Mouse (Mus musculus) neural tube, embryonic 14.5 days (tissue): ENCODE results near the gene Ada. TPM values are rescaled to one million over a fixed set of nuclear protein-coding genes. Genes with fewer than 3 reads are reported as not detected.

Source experiments
- ATAC-seq: fragments of 200-750 bp; cut with Nextera tagmentation; 2 replicates; pipeline ENCODE4 v1.8.0; 2017; ENCODE audit warnings: low read depth, mild to moderate bottlenecking, moderate TSS enrichment, moderate library complexity
- H3K27ac ChIP-seq: fragments of 300-500 bp; sonication (generic); 2 replicates; pipeline ENCODE4 v1.5.1; 2014; ENCODE audit warnings: low read depth, mild to moderate bottlenecking, control low read depth, low read length, moderate library complexity, mixed read lengths
- H3K27me3 ChIP-seq: fragments of 300-500 bp; sonication (generic); 2 replicates; pipeline ENCODE4 v1.6.1; 2014; ENCODE audit warnings: low read length; ENCODE audit not compliant: control insufficient read depth, insufficient read depth
- H3K36me3 ChIP-seq: fragments of 300-500 bp; sonication (generic); 2 replicates; pipeline ENCODE4 v1.6.1; 2014; ENCODE audit warnings: low read length, mixed read lengths; ENCODE audit not compliant: control insufficient read depth, insufficient read depth
- H3K4me1 ChIP-seq: fragments of 300-500 bp; sonication (generic); 2 replicates; pipeline ENCODE4 v1.6.1; 2014; ENCODE audit warnings: low read length; ENCODE audit not compliant: control insufficient read depth, insufficient read depth
- H3K4me2 ChIP-seq: fragments of 300-500 bp; sonication (generic); 2 replicates; pipeline ENCODE4 v1.6.1; 2014; ENCODE audit warnings: mild to moderate bottlenecking, low read depth, low read length, control low read depth
- H3K4me3 ChIP-seq: fragments of 300-500 bp; sonication (generic); 2 replicates; pipeline ENCODE4 v1.5.1; 2014; ENCODE audit warnings: low read depth, low read length, control low read depth, mixed read lengths
- H3K9ac ChIP-seq: fragments of 300-500 bp; sonication (generic); replicated peaks from 2 replicates; pipeline ENCODE4 v1.6.1; 2014; ENCODE audit warnings: low read depth, mild to moderate bottlenecking, control low read depth, low read length, mixed read lengths
- H3K9me3 ChIP-seq: fragments of 300-500 bp; sonication (generic); 2 replicates; pipeline ENCODE4 v1.6.1; 2016; ENCODE audit warnings: low read length; ENCODE audit not compliant: control insufficient read depth
- WGBS: fragments of 180-500 bp; shearing (Covaris S2); extraction: QIAGEN DNeasy Blood & Tissue Kit; methylation state at CpG from one replicate; pipeline ENCODE4 v1.1.7; 2014; 5-methylcytosine and 5-hydroxymethylcytosine counted together
- polyA plus RNA-seq: library from polyadenylated mRNA; unstranded; fragments of >200 nt; fragmentation: Nextera tagmentation; extraction: Ambion mirVana; gene quantifications from 2 replicates; pipeline ENCODE4 v1.2.1, GENCODE M21; 2014

Ada gene
- 2.5 and 3.1 TPM in 2 replicates for polyA plus RNA-seq

- Histone ChIP-seq H3K4me1 (0 out of 2 replicates have a peak, but pooled peaks cover 4% of the 10 kb centered on the region), H3K4me2 (peak within 1 kb of the TSS; percentile 98), H3K27ac (no peak within 1 kb of the TSS), H3K36me3 (no peaks in the 10 kb centered on the region), H3K9me3 (no peaks in the 10 kb centered on the region), H3K27me3 (no peaks in the 10 kb centered on the region), H3K4me3 (peak within 1 kb of the TSS; percentile 45), H3K9ac (peak within 1 kb of the TSS; percentile 56)
- WGBS = under 1% methylated on average over 53 of the region's 57 CpGs
- ATAC-seq = peak; percentile 79
These were observed at the start of gene Ada for GRCm38 (mm10) chr2:163749647-163750611. Ada (minus strand) TSS chr2:163750239.

- H3K4me1 ChIP-seq = no peaks in the 10 kb centered on the region
- WGBS = 82% methylated on average over 7 of the region's 7 CpGs
- no peak overlapping the region for H3K9ac ChIP-seq
- no peaks in the 10 kb centered on the region for H3K9me3 ChIP-seq
- no peak overlapping the region for H3K4me3 ChIP-seq
- H3K36me3 ChIP-seq = no peaks in the 10 kb centered on the region
- ATAC-seq = no peak
- no peaks in the 10 kb centered on the region for H3K27me3 ChIP-seq
- no peak overlapping the region for H3K4me2 ChIP-seq
- H3K27ac ChIP-seq = no peak overlapping the region
These were observed 48.4 kb upstream of the Ada start for GRCm38 (mm10) chr2:163798411-163798810.

DNA sequence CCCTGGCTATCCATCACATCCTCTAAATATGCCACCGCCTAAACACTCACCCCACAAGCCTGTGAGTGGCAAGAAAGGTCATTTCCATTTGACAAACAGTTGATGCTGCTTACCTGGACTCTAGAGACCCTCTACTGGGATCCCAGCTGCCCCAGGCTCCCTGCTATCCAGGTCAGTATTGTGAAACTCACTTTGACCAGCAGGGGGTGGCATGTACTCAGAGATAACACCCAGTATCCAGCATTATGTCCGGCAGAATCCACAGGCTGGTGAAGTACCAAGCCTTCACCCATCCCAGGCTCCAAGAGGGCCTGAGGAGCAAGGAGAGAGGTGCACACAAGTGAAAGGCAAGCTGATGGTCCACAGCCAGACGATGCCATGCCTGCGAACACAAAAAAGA, 38.4 kb upstream of the Ada start:
- Histone ChIP-seq H3K9me3 (no peaks in the 10 kb centered on the region), H3K4me3 (no peak overlapping the region), H3K27me3 (no peaks in the 10 kb centered on the region), H3K9ac (no peak overlapping the region), H3K36me3 (no peaks in the 10 kb centered on the region), H3K27ac (no peak overlapping the region), H3K4me1 (no peaks in the 10 kb centered on the region), H3K4me2 (no peak overlapping the region)
- ATAC-seq = no peak
- 80% methylated on average over 4 of the region's 4 CpGs for WGBS

DNA sequence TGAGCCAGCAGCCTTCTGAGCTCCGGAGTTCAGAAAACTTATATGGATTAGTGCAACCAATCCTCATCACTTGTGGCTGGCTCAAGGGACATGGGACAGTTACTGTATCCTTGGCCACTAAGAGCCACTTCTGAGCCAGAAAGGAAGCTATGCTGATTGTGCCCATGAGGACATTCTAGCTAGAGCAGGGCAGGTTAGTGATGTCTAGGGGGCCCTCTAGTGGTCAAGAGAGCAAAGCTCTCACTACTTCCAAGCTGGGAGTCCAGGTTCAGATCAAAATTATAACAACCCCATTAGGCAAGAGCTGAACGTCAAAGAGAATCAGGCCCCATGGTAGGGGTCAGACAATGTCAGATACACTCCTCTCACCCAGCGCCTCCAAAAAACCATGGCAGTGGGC, 37.7 kb upstream of the Ada start:
- Histone ChIP-seq H3K27me3 (no peaks in the 10 kb centered on the region), H3K4me3 (no peak overlapping the region), H3K4me2 (no peak overlapping the region), H3K4me1 (no peaks in the 10 kb centered on the region), H3K9ac (no peak overlapping the region), H3K27ac (no peak overlapping the region), H3K9me3 (no peaks in the 10 kb centered on the region), H3K36me3 (no peaks in the 10 kb centered on the region)
- WGBS = 41% methylated on average over 3 of the region's 3 CpGs
- ATAC-seq = 0 out of 2 replicates have a peak, but pooled peaks have one; percentile 66

DNA sequence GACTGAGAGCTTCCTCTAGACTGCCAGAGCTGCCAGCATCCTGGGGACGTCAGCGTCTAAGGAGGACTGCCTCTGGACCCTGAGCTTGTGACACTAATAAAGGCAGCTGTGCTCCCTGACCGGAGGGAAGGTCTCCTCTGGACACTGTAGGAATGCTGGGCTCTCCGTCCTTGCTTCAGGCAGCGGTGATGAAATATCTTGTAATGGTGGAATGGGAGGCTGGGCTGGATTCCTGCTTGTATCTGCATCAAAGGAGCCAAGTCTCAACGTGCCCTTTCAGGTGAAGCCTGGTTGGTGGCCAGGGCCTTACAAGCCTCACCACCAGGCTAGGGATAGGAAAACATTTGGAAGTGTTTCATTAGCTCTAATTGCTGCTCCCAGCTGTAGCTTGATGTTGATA, 37.0 kb upstream of the Ada start:
- WGBS = 90% methylated on average over 6 of the region's 6 CpGs
- H3K27ac ChIP-seq = no peak overlapping the region
- H3K9me3 ChIP-seq = no peaks in the 10 kb centered on the region
- no peaks in the 10 kb centered on the region for H3K36me3 ChIP-seq
- H3K27me3 ChIP-seq = no peaks in the 10 kb centered on the region
- H3K4me1 ChIP-seq = no peaks in the 10 kb centered on the region
- H3K4me2 ChIP-seq = no peak overlapping the region
- no peak overlapping the region for H3K4me3 ChIP-seq
- no peak for ATAC-seq
- H3K9ac ChIP-seq = no peak overlapping the region

GRCm38 (mm10) chr2:163783901-163784300, 33.9 kb upstream of the Ada start:
- Histone ChIP-seq H3K27me3 (no peaks in the 10 kb centered on the region), H3K9ac (no peak overlapping the region), H3K9me3 (no peaks in the 10 kb centered on the region), H3K36me3 (no peaks in the 10 kb centered on the region), H3K4me3 (no peak overlapping the region), H3K4me1 (no peaks in the 10 kb centered on the region), H3K27ac (no peak overlapping the region), H3K4me2 (no peak overlapping the region)
- ATAC-seq = no peak
- WGBS = 82% methylated on average over 4 of the region's 4 CpGs

DNA sequence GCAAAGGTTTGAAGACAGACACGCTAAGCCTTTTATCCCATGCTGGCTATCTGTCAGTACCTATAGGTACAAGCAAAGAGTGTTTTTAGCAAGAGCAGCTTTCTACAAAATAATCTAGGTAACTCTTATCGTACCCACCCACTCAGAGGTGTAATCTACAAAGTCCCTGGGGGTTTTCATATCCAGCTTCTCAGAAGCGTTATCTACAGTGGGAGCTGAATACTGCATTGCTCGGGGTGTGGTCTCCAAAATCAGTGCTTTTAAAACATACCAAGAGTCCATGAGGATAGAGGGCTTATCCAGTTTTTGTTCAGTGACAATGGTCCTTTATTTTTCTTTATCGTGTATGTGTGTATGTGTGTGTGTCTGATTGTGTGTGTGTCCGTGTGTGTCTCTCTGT, 33.3 kb upstream of the Ada start:
- 93% methylated on average over 6 of the region's 6 CpGs for WGBS
- Histone ChIP-seq H3K4me2 (no peak overlapping the region), H3K36me3 (no peaks in the 10 kb centered on the region), H3K4me3 (no peak overlapping the region), H3K9me3 (no peaks in the 10 kb centered on the region), H3K9ac (no peak overlapping the region), H3K4me1 (no peaks in the 10 kb centered on the region), H3K27ac (no peak overlapping the region), H3K27me3 (no peaks in the 10 kb centered on the region)
- no peak for ATAC-seq

DNA sequence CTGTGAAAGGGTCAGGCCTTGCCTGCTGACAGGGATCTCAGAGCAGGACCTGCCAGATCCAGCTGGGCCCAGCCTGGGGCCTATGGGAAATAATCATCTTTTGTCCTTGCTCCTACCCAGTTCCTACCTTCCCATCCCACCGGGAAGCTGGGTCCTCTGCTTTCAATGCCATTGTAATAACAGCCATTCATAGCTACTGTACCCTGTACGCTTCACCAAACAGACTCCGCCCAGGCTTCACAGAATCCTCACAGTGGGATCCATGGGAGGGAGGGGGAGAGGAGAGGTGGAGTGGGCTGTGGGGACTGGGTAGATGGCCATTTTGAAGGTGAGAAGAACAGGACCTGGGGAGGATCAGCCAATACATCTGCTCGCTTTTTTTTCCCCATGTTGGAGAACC, 28.9 kb upstream of the Ada start:
- no peak overlapping the region for H3K27ac ChIP-seq
- H3K9me3 ChIP-seq = no peaks in the 10 kb centered on the region
- no peak overlapping the region for H3K4me3 ChIP-seq
- no peaks in the 10 kb centered on the region for H3K4me1 ChIP-seq
- no peak for ATAC-seq
- no peak overlapping the region for H3K9ac ChIP-seq
- no peaks in the 10 kb centered on the region for H3K36me3 ChIP-seq
- no peaks in the 10 kb centered on the region for H3K27me3 ChIP-seq
- no peak overlapping the region for H3K4me2 ChIP-seq
- 56% methylated on average over 4 of the region's 4 CpGs for WGBS

DNA sequence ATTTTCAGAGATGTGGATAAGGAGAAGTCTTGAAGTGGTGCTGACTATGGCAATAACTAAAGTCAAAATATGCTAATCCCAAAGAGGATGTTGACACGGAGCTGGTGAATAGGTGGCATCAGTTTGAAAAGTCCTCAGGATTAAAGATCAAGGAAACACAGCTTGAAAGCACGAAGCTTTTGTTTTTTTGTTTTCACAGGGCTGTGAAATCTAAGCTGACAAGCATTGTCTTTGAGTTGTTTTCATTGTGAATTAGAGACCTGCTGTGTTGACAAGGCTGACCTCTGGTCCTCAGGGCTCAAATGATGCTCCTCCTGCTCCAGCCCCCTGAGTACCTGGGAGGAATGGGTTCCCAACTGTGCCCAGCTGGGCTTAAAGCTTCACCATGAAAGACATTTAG, 27.0 kb upstream of the Ada start:
- 1% methylated on average over 2 of the region's 2 CpGs for WGBS
- Histone ChIP-seq H3K4me1 (no peaks in the 10 kb centered on the region), H3K36me3 (no peaks in the 10 kb centered on the region), H3K27me3 (no peaks in the 10 kb centered on the region), H3K27ac (no peak overlapping the region), H3K4me2 (no peak overlapping the region), H3K4me3 (no peak overlapping the region), H3K9me3 (no peaks in the 10 kb centered on the region), H3K9ac (no peak overlapping the region)
- ATAC-seq = no peak
